Mouse (Mus musculus): ENCODE results near the gene Fam213b. TPM values are rescaled to one million over a fixed set of nuclear protein-coding genes. Genes with fewer than 3 reads are reported as not detected.

Gene Fam213b
- total and polyA plus RNA-seq, 3 experiments = not detected

- peaks cover 33% of the 10 kb centered on the region for H3K4me1 ChIP-seq (ENCODE audit: insufficient read depth, low read depth, low read length)
- H3K4me3 ChIP-seq (ENCODE audit: low read depth, low read length) = peak overlapping the region; percentile 70
- peak; percentile 85 for DNase-seq (ENCODE audit: low spot score)
- ATAC-seq (ENCODE audit: extremely low read depth, insufficient number of reproducible peaks, low FRiP score, poor library complexity, severe bottlenecking) = peak; percentile 95
- H3K9me3 ChIP-seq (replicated peaks) = no peaks in the 10 kb centered on the region
- H3K27me3 ChIP-seq (ENCODE audit: insufficient read depth, low read length) = peaks cover 18% of the 10 kb centered on the region
- no peak for TF ChIP-seq GATA1 (IDR thresholded peaks at IDR 0.05; ENCODE audit: borderline replicate concordance, low read length)
- H3K36me3 ChIP-seq (replicated peaks) = peaks cover 2% of the 10 kb centered on the region
These were observed 5.5 kb upstream of the Fam213b start for GRCm38 (mm10) chr4:154904185-154905071.

- DNase-seq (ENCODE audit: low spot score) (no peak), ATAC-seq (ENCODE audit: extremely low read depth, insufficient number of reproducible peaks, low FRiP score, poor library complexity, severe bottlenecking) (no peak)
- H3K36me3 ChIP-seq (replicated peaks) = no peaks in the 10 kb centered on the region
- TF ChIP-seq GATA1 (IDR thresholded peaks at IDR 0.05; ENCODE audit: borderline replicate concordance, low read length) = no peak
- TF ChIP-seq GATA2 (IDR thresholded peaks at IDR 0.05; ENCODE audit: borderline replicate concordance, low read depth, low read length) = no peak
- TF ChIP-seq CTCF (IDR thresholded peaks at IDR 0.05; ENCODE audit: low read depth, low read length) = no peak
- no peak for TF ChIP-seq POLR2AphosphoS5 (IDR thresholded peaks at IDR 0.05; ENCODE audit: insufficient replicate concordance, low read depth, low read length)
- TF ChIP-seq TAL1 (conservative IDR thresholded peaks at IDR 0.05; ENCODE audit: low read depth, low read length) = no peak
- H3K9me3 ChIP-seq (replicated peaks) = no peaks in the 10 kb centered on the region
- peaks cover 27% of the 10 kb centered on the region for H3K4me1 ChIP-seq (ENCODE audit: insufficient read depth, low read depth, low read length)
- peaks cover 38% of the 10 kb centered on the region for H3K27me3 ChIP-seq (ENCODE audit: insufficient read depth, low read length)
- H3K4me3 ChIP-seq (ENCODE audit: low read depth, low read length) = no peak overlapping the region
These were observed 3.4 kb upstream of the Fam213b start for GRCm38 (mm10) chr4:154902371-154902770.

- Histone ChIP-seq H3K4me3 (ENCODE audit: low read depth, low read length) (no peak overlapping the region), H3K4me1 (ENCODE audit: insufficient read depth, low read depth, low read length) (peaks cover 10% of the 10 kb centered on the region; the same call in 1 of the 2 replicates), H3K27me3 (ENCODE audit: insufficient read depth, low read length) (peaks cover 73% of the 10 kb centered on the region), H3K36me3 (replicated peaks) (no peaks in the 10 kb centered on the region), H3K9me3 (replicated peaks) (no peaks in the 10 kb centered on the region)
- ATAC-seq (ENCODE audit: extremely low read depth, insufficient number of reproducible peaks, low FRiP score, poor library complexity, severe bottlenecking) = no peak
- DNase-seq (ENCODE audit: low spot score) = no peak
- TF ChIP-seq GATA2 (IDR thresholded peaks at IDR 0.05; ENCODE audit: borderline replicate concordance, low read depth, low read length) (no peak), GATA1 (IDR thresholded peaks at IDR 0.05; ENCODE audit: borderline replicate concordance, low read length) (no peak), TAL1 (conservative IDR thresholded peaks at IDR 0.05; ENCODE audit: low read depth, low read length) (no peak), POLR2AphosphoS5 (IDR thresholded peaks at IDR 0.05; ENCODE audit: insufficient replicate concordance, low read depth, low read length) (no peak), CTCF (IDR thresholded peaks at IDR 0.05; ENCODE audit: low read depth, low read length) (no peak)
These were observed 1.1 kb downstream of the Fam213b start for GRCm38 (mm10) chr4:154897676-154898465.

GRCm38 (mm10) chr4:154895549-154895948, 3.4 kb downstream of the Fam213b start:
- Histone ChIP-seq H3K27me3 (ENCODE audit: insufficient read depth, low read length) (peaks cover 79% of the 10 kb centered on the region), H3K4me3 (ENCODE audit: low read depth, low read length) (no peak overlapping the region), H3K36me3 (replicated peaks) (no peaks in the 10 kb centered on the region), H3K4me1 (ENCODE audit: insufficient read depth, low read depth, low read length) (peaks cover 7% of the 10 kb centered on the region; the same call in 1 of the 2 replicates), H3K9me3 (replicated peaks) (no peaks in the 10 kb centered on the region)
- DNase-seq (ENCODE audit: low spot score) = no peak
- no peak for TF ChIP-seq CTCF (IDR thresholded peaks at IDR 0.05; ENCODE audit: low read depth, low read length)
- TF ChIP-seq POLR2AphosphoS5 (IDR thresholded peaks at IDR 0.05; ENCODE audit: insufficient replicate concordance, low read depth, low read length) = no peak
- TF ChIP-seq TAL1 (conservative IDR thresholded peaks at IDR 0.05; ENCODE audit: low read depth, low read length) = no peak
- TF ChIP-seq GATA2 (IDR thresholded peaks at IDR 0.05; ENCODE audit: borderline replicate concordance, low read depth, low read length) = no peak
- TF ChIP-seq GATA1 (IDR thresholded peaks at IDR 0.05; ENCODE audit: borderline replicate concordance, low read length) = no peak
- no peak for ATAC-seq (ENCODE audit: extremely low read depth, insufficient number of reproducible peaks, low FRiP score, poor library complexity, severe bottlenecking)

- H3K27me3 ChIP-seq (ENCODE audit: insufficient read depth, low read length) = peaks cover 63% of the 10 kb centered on the region
- ATAC-seq (ENCODE audit: extremely low read depth, insufficient number of reproducible peaks, low FRiP score, poor library complexity, severe bottlenecking) = no peak
These were observed 8.0 kb downstream of the Fam213b start for GRCm38 (mm10) chr4:154890887-154891286.

More at GRCm38 (mm10) chr4:154890887-154891286, 8.0 kb downstream of the Fam213b start:
- no peak overlapping the region for H3K4me3 ChIP-seq (ENCODE audit: low read depth, low read length)
- no peaks in the 10 kb centered on the region for H3K4me1 ChIP-seq (ENCODE audit: insufficient read depth, low read depth, low read length)
- no peaks in the 10 kb centered on the region for H3K36me3 ChIP-seq (replicated peaks)
- DNase-seq (ENCODE audit: low spot score) = no peak
- no peaks in the 10 kb centered on the region for H3K9me3 ChIP-seq (replicated peaks)
- TF ChIP-seq TAL1 (conservative IDR thresholded peaks at IDR 0.05; ENCODE audit: low read depth, low read length) (no peak), CTCF (IDR thresholded peaks at IDR 0.05; ENCODE audit: low read depth, low read length) (no peak), GATA2 (IDR thresholded peaks at IDR 0.05; ENCODE audit: borderline replicate concordance, low read depth, low read length) (no peak), GATA1 (IDR thresholded peaks at IDR 0.05; ENCODE audit: borderline replicate concordance, low read length) (no peak), POLR2AphosphoS5 (IDR thresholded peaks at IDR 0.05; ENCODE audit: insufficient replicate concordance, low read depth, low read length) (no peak)

Data from G1E (cell line).